Mouse (Mus musculus): ENCODE results near the gene Lrrc46.
A peak's percentile ranks its signal among the peaks of the same experiment; 100 is the strongest.

Lrrc46 gene

DNA sequence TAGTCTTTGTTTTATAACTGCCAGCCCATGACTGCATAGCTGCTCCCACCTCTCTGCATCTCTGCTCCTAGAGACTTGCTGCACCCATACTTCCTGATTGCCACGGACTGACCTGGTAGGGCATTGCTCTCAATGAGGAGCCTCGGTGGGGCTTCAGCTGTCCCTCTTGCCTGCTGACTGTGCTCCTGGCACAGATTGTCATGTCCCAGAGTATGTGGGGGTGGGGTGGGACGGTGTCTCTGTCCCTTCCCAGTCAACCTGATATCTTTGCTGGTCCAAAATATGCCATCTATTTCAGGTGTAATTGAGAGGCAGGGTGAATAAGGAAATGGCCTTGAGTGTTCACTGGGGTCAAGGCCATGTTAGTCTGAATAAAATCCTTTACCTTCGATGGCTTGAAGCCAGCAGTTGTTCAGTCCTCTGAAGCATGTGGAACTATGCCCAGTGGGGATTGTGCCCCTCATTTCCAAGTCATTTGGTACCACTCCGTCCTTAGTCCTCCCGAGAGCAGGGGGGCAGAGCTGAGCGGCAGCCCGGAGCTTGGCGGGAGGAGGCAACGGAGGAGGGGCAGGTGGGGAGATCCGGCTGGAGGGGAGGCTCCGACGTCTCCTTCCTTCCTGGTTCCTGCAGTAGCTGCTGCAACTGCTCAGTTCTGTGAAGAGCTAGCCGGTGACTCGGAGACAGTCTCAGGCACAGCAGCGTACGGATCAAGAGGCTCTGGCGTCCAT is 9.2 kb upstream of the Lrrc46 start, which contains the start of gene Osbpl7:
TSS of gene Osbpl7 (plus strand) at position 413 of the 728 bp plus-strand sequence.
- DNase-seq (ENCODE audit: inconsistent age in 2 of 2, low spot score in 1 of 2), result peak; percentile 86 to 90

DNA sequence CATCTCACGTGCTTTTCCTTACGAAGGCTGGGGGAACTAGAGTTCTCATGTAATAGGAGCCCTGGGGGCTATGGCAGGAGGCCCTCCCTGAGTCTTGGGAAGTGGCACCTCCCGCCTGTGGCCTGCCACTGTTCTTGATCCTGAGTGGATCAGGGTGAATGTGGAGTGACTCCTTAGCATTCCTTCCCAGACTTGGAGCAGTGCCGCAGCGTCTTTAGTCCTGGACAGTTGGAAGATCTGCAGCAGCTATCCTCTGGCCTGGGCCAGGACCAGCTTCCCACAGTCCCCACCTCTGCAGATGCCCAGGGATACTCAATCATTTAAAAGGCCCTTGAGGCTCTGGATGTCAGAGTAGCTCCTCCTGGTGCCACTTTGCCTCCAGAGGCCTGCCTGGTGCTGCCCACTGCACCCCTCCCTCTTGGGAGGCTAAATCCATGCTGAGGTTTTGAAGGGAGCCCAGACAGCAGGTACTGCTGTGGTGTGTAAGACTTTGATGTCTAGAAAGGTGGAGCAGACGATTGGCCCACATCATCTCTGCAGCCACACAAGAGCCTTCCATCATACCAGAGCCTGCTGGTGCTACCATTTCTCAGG is 8.4 kb upstream of the Lrrc46 start:
- DNase-seq (ENCODE audit: inconsistent age in 2 of 2, low spot score in 1 of 2), result peak in 1 of 2 experiments; percentile 46

GRCm38 (mm10) chr11:97048090-97048650 is 7.0 kb upstream of the Lrrc46 start:
- peak; percentile 87 to 92 for DNase-seq (ENCODE audit: inconsistent age in 2 of 2, low spot score in 1 of 2)

- peak in 1 of 2 experiments; percentile 48 for DNase-seq (ENCODE audit: inconsistent age in 2 of 2, low spot score in 1 of 2)
These were observed 4.7 kb upstream of the Lrrc46 start for GRCm38 (mm10) chr11:97045861-97046260.

- no peak for DNase-seq (ENCODE audit: inconsistent age in 2 of 2, low spot score in 1 of 2)
These were observed 3.7 kb upstream of the Lrrc46 start for GRCm38 (mm10) chr11:97044902-97045301.

GRCm38 (mm10) chr11:97040301-97041021 is 746 bp downstream of the Lrrc46 start:
- no peak for DNase-seq (ENCODE audit: inconsistent age in 2 of 2, low spot score in 1 of 2)

DNA sequence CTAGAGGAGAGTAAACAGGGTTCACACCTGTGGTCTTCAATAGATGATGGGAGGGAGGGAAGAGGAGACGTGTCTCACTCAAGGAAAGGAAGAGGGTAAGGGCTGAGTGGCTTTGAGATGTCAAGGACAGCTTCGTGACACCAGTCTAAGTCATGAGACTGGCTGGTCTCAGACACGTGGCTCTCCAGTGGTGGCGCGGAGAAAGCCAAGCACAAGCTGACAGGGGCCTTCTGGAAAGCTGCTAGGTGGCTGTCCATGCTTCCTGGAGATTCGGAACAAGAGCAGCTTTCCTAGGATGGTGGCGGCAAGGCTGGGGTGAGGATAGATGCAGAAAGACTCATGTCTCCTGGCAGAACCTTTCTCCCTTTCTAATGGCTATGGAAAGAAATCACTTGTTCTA is 2.3 kb downstream of the Lrrc46 start:
- peak; percentile 64 to 79 for DNase-seq (ENCODE audit: inconsistent age in 2 of 2, low spot score in 1 of 2)

GRCm38 (mm10) chr11:97036141-97036540 is 5.1 kb downstream of the Lrrc46 start:
- DNase-seq (ENCODE audit: inconsistent age in 2 of 2, low spot score in 1 of 2), result no peak

GRCm38 (mm10) chr11:97033781-97034180 is 7.4 kb downstream of the Lrrc46 start:
- DNase-seq (ENCODE audit: inconsistent age in 2 of 2, low spot score in 1 of 2), result no peak

GRCm38 (mm10) chr11:97032499-97032898 is 8.7 kb downstream of the Lrrc46 start:
- no peak for DNase-seq (ENCODE audit: inconsistent age in 2 of 2, low spot score in 1 of 2)

- no peak for DNase-seq (ENCODE audit: inconsistent age in 2 of 2, low spot score in 1 of 2)
These were observed 9.2 kb downstream of the Lrrc46 start for GRCm38 (mm10) chr11:97031977-97032376.

DNA sequence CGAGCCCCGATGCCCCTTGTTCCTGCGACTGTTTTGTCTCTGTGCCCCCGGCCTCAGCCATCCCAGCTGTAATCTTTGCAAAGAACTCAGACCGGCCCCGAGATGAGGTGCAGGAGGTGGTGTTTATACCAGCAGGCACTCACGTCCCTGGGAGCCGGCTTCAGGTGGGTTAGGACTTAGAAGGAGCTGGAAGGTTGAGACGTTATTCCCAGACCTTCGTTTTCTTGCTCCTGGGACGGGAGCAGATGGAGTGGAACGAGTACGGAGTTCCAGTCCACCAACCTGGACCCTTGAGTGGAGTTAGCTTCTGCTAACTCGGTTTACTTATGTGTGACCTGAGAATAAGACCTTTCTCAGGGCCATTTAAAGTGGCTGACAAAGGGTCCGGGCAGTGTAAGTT is 10.8 kb downstream of the Lrrc46 start:
- no peak for DNase-seq (ENCODE audit: inconsistent age in 2 of 2, low spot score in 1 of 2)

DNA sequence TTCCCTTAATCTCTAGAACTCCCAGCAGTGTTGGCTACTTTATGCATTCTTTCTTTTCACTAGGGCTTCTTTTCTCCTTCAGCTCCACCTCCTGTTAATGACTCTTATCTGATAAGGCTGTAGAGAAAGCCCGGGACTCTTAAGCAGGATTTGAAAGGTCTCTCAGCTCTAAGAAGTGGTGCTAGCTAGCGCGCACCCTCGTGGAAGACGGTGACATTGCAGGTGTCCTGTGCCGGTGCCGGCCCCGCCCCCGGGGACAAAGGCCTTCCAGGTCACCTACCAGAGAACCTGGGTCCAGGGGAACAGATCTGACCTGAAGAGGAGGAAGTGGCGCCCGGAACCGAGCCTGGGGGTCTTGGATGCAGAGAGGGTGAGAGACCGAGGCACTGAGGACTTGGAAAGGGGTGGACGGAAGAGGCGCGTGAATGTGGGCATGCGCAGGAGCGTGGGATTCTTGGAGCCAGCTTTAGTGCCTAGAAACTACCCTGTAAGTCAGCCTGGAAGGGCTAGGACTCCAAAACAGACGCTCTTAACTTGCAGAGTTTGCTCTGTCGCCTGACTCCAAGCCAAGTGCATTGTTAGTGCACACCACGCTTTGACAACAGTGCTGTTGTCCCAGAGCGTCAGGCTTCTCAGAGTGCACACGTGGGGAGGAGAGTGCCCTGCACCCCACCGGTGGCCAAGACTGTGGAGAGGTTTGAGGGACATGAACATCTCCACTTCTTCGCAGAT is 11.4 kb downstream of the Lrrc46 start, which contains the start of gene Scrn2:
TSS of gene Scrn2 (plus strand) at position 253 of the 732 bp plus-strand sequence.
- peak; percentile 87 to 96 for DNase-seq (ENCODE audit: inconsistent age in 2 of 2, low spot score in 1 of 2)

GRCm38 (mm10) chr11:97025721-97026344 is 15.4 kb downstream of the Lrrc46 start:
- DNase-seq (ENCODE audit: inconsistent age in 2 of 2, low spot score in 1 of 2), result peak; percentile 85 to 94

DNA sequence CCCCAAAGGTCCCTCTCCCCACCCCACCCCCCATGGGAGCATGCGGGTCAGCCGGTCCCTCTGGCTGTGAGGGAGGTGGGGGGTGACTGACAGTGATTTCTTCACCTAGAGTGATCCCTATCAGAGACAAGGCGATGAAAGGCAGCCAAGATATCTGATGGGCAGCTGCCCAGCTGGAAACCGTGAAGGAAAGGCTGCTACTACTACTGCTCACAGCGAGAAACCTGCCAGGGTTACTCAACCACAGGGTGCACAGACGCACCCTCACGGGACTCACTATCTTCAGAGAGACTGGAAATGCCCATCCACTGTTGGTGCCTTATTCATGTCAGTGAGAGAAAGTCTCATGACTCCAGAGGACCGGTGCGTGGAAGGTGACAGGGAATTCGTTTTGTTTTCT is 16.2 kb downstream of the Lrrc46 start:
- DNase-seq (ENCODE audit: inconsistent age in 2 of 2, low spot score in 1 of 2), result peak in 1 of 2 experiments; percentile 65

- peak; percentile 77 to 88 for DNase-seq (ENCODE audit: inconsistent age in 2 of 2, low spot score in 1 of 2)
These were observed 19.2 kb downstream of the Lrrc46 start for GRCm38 (mm10) chr11:97021873-97022484.

DNA sequence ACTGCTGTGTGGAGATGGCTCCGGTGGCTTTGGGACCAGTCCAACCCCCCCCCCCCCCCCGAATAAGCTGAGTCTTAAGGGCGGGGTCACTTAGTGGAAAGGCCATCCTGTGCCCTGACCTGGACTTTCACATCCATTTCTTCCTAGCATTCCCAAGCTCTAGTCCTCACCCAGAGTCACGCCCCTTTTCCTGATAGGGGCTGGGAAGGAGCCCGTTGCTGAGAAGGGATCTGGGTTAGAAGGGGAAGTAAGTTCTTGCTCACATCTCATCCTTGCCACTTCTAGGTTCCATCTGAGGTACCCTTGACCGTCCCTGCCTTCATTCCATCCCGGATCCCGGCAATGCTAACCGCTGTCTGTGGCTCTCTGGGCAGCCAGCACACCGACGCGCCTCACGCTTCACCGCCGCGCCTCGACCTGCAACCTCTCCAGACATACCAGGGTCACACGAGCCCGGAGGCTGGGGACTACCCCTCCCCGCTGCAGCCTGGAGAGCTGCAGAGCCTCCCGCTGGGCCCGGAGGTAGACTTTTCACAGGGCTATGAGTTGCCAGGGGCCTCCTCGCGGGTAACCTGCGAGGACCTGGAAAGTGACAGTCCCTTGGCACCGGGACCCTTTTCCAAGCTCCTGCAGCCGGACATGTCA is 20.0 kb downstream of the Lrrc46 start:
- DNase-seq (ENCODE audit: inconsistent age in 2 of 2, low spot score in 1 of 2), result no peak

DNA sequence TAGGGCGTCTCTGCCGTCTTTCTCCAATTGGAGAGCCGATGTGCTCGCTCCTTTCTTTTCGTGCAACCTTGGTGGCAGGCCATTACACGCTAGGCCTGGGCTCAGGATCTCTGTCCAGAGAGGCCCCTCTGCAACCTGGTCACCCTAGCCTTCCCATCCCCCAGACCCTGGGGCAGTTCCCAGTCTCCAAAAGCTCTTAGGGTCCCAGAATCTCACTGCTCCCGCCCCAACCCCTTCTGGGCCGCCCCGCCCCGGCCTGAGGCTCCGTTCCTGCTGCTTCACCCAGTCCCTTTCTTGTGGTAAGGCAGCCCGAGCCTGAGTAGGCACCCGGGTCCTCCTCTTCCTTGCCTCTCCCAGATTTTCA is 21.9 kb downstream of the Lrrc46 start:
- no peak for DNase-seq (ENCODE audit: inconsistent age in 2 of 2, low spot score in 1 of 2)

GRCm38 (mm10) chr11:97018583-97019344 is 22.4 kb downstream of the Lrrc46 start:
- no peak for DNase-seq (ENCODE audit: inconsistent age in 2 of 2, low spot score in 1 of 2)
